Mouse (Mus musculus) retina, embryonic 14.5 days (tissue): Measurements from ENCODE around the gene Spr.

Experiments
- DNase-seq: peaks from one replicate; pipeline ENCODE4 v3.0.0-alpha.2; 2015; ENCODE audit warnings: low spot score

Spr gene

DNA sequence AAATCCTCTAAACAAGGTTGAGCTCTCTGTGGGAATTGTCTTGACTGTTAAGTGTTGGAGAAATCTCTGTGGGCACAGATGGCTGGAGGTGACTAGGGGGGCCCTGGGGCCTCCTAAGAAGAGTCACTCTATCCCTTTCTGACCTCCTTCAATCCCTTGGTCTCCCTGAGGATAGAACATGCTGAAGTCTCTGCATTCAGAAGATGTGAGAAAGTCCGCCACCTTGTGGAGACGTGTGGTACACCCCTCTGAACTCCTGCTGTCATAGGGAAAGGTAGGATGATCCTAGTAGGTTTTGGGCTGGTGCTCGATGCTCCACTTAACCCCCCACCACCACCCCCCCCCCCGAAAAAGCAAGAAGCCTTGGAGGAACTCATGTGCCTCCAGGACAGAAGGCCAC is 5.9 kb downstream of the Spr start:
- peak; percentile 88 for DNase-seq

DNA sequence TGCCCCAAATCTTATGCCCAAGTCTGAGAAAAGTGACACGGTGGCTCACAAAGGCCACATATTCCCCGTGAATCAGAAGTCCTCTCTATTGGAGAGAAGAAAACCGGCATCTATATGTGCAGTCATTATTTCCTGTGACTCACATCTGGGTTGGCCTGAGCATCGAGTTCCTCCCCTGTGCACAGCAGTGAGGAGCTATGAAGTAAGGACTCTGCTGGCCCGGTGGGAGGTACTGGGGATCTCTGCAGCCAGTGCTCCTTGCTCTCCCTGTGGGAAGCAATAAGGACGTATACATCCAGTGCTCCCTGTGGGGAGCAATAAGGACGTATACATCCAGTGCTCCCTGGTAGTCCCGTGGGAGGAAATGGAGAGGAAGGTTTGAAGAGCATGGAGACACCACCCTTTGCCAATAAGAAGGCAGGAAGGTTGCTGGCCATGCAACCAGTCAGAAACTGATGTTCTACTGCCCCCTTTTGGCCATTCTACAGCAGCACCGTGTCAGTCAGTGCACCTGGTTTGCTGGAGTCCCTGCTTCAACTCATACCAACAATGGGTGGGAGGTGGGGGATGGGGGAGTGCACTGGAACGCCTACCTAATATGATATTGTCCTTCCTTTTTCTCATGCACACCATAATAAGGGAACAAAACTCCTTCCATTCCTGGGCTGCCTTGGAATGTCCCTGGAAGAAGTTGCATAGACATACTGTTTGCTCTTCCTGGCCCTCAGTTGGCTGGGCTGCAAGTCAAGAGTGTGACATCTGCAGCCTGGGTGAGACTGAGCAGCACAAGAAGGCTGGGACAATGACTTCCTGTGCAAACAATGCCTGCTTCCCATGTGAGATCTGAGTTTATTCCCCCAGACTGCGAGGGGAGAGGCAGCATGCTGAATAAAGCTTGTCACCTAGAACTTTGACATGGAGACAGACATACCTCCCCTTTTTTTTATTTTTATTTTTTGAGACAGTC is 19.7 kb downstream of the Spr start:
- DNase-seq = peak; percentile 81

GRCm38 (mm10) chr6:85105033-85105615 is 32.4 kb downstream of the Spr start:
- no peak for DNase-seq

DNA sequence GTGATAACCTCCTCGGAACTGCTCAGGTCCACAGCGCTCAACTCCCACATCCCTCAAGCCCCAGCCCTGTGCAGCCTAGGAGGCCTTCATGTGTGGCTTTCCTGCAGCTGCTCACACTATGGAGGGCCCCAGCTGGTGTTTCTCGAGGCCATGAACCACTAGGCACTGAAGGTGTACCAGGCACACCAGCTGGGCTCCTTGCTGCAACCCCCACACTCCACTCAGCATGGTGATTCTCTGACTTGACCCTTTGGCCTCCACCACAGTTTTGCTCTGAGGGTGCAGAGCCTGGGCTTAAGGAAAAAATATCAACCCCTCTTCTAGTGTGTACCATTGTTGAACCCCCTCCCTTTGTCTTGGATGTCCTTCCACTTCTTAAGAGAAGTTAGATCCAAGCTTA is 34.2 kb downstream of the Spr start:
- DNase-seq = no peak

- DNase-seq = no peak
Measured at GRCm38 (mm10) chr6:85096441-85096840, 41.1 kb downstream of the Spr start.

- no peak for DNase-seq
Measured at GRCm38 (mm10) chr6:85087425-85087824, 50.1 kb downstream of the Spr start.

GRCm38 (mm10) chr6:85086645-85087044 is 50.9 kb downstream of the Spr start:
- no peak for DNase-seq
